Mouse (Mus musculus) c-Kit-positive CD71-negative TER-119-negative erythroid progenitor cells, embryonic 14.5 days (primary cell): ENCODE results near the gene Dnah12.
"Not testable (repeated sequence)": the region's sequence is repeated elsewhere in the genome, so short reads cannot be mapped to it uniquely, and the experiment has no call there.

Experiments used
- DNase-seq: peaks from one replicate; pipeline ENCODE4 v3.0.0-alpha.2; 2013; ENCODE audit warnings: low read depth

Gene Dnah12

DNA sequence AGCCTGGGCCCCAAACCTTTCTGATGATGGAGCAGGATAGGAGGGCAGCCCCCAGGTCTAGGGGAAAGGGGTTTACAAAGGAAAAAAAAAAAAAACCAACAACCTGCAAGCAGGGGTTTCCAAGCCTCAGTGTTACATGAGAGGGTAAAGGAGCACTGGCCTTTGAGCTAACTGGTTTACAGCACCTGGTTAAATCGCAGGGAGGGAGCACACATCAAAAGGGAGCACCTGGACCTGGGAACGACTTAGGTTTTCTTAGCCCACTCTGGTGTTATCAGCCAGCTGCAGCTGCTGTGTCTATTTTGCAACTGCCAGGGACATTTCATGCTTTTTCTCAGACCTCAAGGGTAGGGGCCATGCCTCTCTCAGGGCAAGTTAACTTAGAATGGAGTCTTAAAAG lies 26.6 kb downstream of the Dnah12 start:
- DNase-seq = not testable (repeated sequence)

DNA sequence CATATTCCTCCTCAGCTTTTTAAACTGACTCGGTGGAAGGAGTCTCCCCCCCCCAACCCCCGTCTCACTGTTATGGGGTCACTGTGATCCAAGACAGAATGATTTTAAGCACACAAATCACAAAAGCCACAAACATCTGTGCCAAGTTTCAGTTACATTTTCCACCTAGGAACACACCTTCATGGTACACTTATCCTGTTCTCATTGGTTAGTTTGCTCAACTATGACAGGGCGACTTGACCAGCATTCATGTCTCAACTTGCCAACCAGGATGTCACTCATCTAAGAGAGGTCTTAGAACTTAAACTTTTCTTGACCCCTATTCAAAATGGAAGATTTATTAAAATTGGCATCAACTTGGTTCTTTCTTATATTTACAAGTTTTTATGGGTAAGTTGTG lies 31.8 kb downstream of the Dnah12 start:
- no peak for DNase-seq

DNA sequence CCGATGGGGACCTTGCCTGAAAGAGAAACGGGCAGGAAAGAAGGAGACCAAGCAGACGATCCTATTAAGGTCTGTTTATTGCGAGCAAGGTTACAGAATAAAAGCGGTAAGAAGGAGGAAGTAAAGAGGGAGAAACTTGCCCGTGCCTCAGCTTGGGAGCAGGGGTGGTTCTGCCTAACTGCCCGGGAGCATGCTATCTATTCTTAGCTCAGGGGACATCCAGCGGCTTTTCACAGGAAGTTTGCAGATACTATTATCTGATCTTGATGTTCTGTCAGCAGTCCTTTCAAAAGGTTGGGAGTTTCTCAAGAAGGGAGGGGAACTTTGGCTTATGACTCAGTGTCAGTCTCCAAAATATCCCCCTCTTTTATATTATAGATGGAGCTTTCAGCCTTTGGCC lies 65.5 kb downstream of the Dnah12 start:
- DNase-seq = no peak

GRCm38 (mm10) chr14:26764827-26765226 lies 71.8 kb downstream of the Dnah12 start:
- no peak for DNase-seq

DNA sequence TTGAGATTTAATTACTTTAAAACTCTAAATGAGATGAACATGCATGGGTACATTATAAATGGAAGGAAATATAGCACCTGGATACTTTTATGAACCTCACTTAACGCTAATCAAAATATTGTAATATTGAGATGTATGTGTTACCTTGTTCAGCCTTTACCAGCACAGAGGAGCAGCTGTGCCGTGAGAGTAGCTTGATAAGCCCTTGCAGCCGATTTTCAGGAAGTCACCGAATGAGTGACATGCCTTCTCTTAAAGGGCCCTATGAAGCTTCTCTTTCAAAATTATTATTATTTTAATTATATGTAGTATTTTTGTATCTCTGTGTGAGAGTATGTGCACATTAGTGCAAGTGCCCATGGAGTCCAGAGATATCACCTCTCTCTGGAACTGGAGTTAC lies 75.1 kb downstream of the Dnah12 start:
- no peak for DNase-seq

- no peak for DNase-seq
Observed at GRCm38 (mm10) chr14:26773536-26773935, 80.5 kb downstream of the Dnah12 start.

DNA sequence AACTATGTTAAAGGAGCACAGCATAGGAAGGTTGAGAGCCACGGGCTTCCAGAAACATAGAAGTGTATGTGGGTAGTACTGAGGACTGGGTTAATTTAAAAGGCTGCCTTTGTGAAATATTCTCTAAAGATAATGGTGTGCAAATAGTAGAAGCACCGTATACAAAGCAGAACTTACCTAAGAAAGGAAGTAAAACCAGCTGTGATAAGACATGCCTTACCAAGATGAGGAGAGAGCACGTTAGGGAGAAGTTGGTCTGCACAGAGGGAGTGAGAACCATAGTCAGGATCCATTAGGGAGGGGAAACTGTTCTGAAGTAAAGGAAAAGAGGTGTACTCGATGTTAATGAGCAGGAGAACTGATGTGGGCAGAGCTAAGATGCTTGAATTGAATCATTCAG lies 90.7 kb downstream of the Dnah12 start:
- DNase-seq = no peak

GRCm38 (mm10) chr14:26785695-26786094 lies 92.6 kb downstream of the Dnah12 start:
- DNase-seq = no peak

- no peak for DNase-seq
Observed at GRCm38 (mm10) chr14:26794431-26794830, 101.4 kb downstream of the Dnah12 start.

GRCm38 (mm10) chr14:26798330-26798729 lies 105.3 kb downstream of the Dnah12 start:
- DNase-seq = no peak

DNA sequence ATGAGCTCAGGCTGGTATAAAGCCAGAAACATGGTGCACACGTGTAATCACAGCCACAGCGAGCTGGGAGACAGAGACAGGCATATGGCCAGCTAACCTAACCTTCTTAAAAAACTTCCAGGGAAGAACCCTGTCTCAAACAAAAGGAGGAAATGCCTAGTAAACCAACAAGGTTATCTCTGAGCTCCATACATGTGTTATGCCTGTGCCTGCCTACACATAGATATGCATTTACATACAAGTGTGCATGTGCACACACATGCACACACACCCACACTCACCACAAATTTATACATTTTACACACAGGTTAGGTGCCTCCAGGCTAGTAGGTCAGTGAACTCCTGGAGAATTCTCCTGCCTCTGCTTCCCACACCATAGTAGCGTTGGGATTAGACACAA lies 106.2 kb downstream of the Dnah12 start:
- no peak for DNase-seq

GRCm38 (mm10) chr14:26805500-26805899 lies 112.4 kb downstream of the Dnah12 start:
- no peak for DNase-seq

DNA sequence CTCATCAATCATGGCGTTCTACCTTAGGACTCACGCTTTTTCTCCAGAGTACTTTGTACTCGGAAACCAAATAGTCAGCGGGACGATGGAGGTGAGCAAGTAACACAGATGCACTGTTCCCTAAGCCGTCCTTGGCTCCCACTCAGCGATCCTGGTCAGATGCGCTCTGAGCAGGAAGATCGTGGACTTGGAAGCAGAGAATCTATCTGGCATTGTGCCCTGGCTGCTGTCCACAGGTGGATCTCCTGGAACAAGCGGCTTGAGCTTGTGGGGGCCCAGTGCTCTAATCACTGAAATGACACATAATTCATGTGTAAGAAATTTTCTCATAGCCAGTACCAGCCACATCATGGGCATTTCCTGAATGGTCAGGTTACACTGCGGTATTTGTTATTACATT lies 119.7 kb downstream of the Dnah12 start:
- DNase-seq = no peak

GRCm38 (mm10) chr14:26813871-26814270 lies 120.8 kb downstream of the Dnah12 start:
- no peak for DNase-seq

GRCm38 (mm10) chr14:26814908-26815307 lies 121.8 kb downstream of the Dnah12 start:
- DNase-seq = peak; percentile 23

DNA sequence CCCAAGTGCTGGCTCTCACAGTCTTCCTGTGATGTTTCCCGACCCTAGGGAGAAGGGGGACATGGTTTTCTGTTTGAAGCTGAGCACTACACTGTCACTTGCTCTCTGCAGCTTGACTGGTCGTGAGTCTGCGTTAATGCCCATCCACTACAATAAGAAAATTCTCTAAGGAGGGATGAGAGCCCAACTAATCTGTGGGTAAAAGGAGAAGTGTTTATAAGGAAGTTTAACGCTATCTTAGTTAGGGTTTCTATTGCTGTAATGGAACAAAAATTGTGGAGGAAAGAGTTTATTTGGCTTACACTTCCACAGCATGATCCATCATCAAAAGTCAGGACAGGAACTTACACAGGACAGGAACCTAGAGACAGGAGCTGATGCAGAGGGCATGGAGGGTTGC lies 123.7 kb downstream of the Dnah12 start:
- no peak for DNase-seq

- DNase-seq = no peak
Observed at GRCm38 (mm10) chr14:26826020-26826419, 132.9 kb downstream of the Dnah12 start.

GRCm38 (mm10) chr14:26853053-26853452 lies 160.0 kb downstream of the Dnah12 start:
- no peak for DNase-seq

- DNase-seq = no peak
Observed at GRCm38 (mm10) chr14:26854066-26854465, 161.0 kb downstream of the Dnah12 start.

GRCm38 (mm10) chr14:26858364-26858763 lies 165.3 kb downstream of the Dnah12 start:
- no peak for DNase-seq

GRCm38 (mm10) chr14:26859024-26859423 lies 165.9 kb downstream of the Dnah12 start:
- no peak for DNase-seq

DNA sequence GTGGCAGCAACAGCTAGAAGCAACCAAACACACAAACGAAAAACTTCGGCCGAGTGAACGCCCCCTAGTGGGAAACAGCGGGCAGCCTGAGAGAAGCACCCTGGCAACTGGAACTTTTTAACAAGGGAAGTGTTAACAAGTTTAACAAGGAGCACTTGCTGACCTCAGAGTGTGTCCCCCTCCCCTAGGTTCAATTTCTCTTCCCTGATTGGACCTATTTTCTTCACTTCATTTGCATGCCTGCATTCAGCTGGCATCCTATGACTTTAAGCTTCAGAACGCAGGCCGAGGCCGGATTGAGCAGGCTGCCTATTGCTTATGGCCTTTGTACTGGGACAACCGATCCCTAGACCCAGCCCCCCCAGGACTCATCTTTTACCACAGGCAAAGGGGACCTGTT lies 174.3 kb downstream of the Dnah12 start:
- no peak for DNase-seq

GRCm38 (mm10) chr14:26868299-26868698 lies 175.2 kb downstream of the Dnah12 start:
- no peak for DNase-seq

DNA sequence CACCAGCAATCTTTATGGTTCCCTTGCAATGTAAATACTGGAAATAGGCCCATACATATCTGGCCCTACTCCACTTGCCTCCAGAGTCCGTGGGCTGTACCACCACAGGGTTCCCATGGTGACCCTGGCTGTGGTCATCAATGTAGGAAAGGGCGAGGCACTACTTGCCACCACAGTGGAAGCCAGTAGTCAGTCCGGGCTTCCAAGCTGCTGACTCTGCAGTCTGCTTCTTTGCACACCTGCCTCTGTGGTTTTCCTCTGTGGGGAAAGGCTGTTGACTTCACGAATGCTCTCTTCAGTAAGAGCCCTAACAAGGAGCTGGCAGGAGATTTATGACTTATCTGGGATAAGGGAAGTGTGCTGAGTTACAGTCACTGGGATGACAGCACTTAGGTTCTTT lies 185.7 kb downstream of the Dnah12 start:
- no peak for DNase-seq

GRCm38 (mm10) chr14:26879976-26880375 lies 186.9 kb downstream of the Dnah12 start:
- DNase-seq = no peak
